Mouse (Mus musculus): ENCODE data around the gene Sec16a. TPM values are rescaled to one million over a fixed set of nuclear protein-coding genes. Genes with fewer than 3 reads are reported as not detected.

Sec16a gene
- polyA plus RNA-seq, 1 experiment from 2014 or later, result 26.0 TPM

DNA sequence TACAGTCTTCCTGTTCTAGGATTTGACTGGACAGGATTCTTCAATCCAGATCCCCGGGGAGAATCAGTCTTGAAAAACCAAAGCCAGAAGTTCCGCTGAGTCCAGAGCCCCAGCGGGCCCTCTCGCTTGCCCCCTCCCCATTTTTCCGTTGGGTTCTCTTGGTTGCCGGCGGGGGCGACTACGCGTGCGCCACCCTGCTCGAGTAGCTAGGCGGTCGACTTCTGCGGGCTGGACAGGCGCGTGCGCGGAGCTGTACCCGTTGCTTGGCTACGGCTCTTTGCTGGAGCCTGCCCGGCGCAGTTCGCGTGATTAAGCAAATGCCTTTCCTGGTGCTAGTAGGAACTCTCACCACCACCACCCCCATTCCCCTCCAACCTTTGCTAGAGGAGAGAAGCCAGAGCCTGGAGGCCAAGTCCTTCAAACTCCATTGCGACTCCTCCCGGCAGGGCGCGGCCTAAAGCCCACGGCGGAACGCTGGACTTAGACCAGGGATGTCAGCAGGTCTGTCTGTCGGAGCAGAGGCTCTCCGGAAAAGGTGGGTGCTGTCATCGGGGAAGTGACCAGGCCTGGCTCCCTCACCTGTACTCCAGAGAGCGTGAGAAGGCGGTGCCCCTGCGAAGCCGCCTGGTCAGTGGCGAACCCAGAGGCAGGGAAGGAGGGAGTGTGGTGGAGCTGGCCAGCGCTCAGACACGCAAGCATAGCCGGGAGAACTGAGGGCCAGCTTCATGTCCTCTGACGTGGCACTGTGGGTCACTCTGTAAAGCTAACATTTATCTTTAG, 840 bp upstream of the Sec16a start:
- Histone ChIP-seq H3K4me2 (replicated peaks) (peak overlapping the region; percentile 93), H3K36me3 (peaks cover 10% of the 10 kb centered on the region), H3K9ac (peak overlapping the region; percentile 72), H3K4me3 (peak overlapping the region; percentile 82), H3K4me1 (peaks cover 35% of the 10 kb centered on the region), H3K27ac (peak overlapping the region; percentile 57), H3K9me3 (no peaks in the 10 kb centered on the region), H3K27me3 (replicated peaks) (no peaks in the 10 kb centered on the region)
- peak; percentile 91 for ATAC-seq (ENCODE audit: low FRiP score, low read depth)
- under 1% methylated on average over 44 of the region's 44 CpGs for WGBS

GRCm38 (mm10) chr2:26444368-26444767, 648 bp downstream of the Sec16a start:
- Histone ChIP-seq H3K4me3 (peak overlapping the region; percentile 82), H3K9ac (peak overlapping the region; percentile 83), H3K4me1 (peaks cover 30% of the 10 kb centered on the region), H3K27me3 (replicated peaks) (no peaks in the 10 kb centered on the region), H3K36me3 (peaks cover 25% of the 10 kb centered on the region), H3K27ac (0 out of 2 replicates have a peak overlapping the region, but pooled peaks have one; percentile 86), H3K9me3 (no peaks in the 10 kb centered on the region), H3K4me2 (replicated peaks) (peak overlapping the region; percentile 62)
- no peak for ATAC-seq (ENCODE audit: low FRiP score, low read depth)
- WGBS, result 5% methylated on average over 15 of the region's 15 CpGs

GRCm38 (mm10) chr2:26443876-26444275, 1.1 kb downstream of the Sec16a start:
- Histone ChIP-seq H3K36me3 (peaks cover 30% of the 10 kb centered on the region), H3K4me2 (replicated peaks) (peak overlapping the region; percentile 62), H3K27me3 (replicated peaks) (no peaks in the 10 kb centered on the region), H3K4me1 (peaks cover 30% of the 10 kb centered on the region), H3K9me3 (no peaks in the 10 kb centered on the region), H3K9ac (peak overlapping the region; percentile 83), H3K27ac (no peak overlapping the region), H3K4me3 (peak overlapping the region; percentile 82)
- no peak for ATAC-seq (ENCODE audit: low FRiP score, low read depth)
- 65% methylated on average over 3 of the region's 3 CpGs for WGBS

GRCm38 (mm10) chr2:26442843-26443242, 2.2 kb downstream of the Sec16a start:
- 74% methylated on average over 1 of the region's 1 CpGs for WGBS
- H3K9ac ChIP-seq, result no peak overlapping the region

DNA sequence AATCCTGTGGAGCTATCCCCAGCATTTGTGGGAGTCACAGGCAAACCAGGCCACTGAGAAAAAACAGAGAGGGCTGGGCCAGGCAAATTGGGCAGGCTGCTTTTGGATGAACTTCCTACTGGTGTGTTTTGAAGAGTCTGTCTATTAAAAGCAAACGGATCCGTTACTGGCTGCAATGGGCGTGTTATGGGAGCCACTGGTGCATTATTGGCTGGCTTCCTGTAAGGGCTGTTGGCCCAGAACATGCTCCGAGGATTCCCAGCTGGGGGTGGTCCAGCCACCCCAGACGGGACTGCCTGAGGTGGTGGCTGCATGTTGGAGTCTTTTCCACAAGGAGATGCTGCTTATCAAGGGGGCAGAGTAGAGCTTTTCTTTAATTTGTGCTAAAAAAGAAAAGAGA, 3.3 kb downstream of the Sec16a start:
- ATAC-seq (ENCODE audit: low FRiP score, low read depth), result no peak
- WGBS, result 84% methylated on average over 5 of the region's 5 CpGs

More at GRCm38 (mm10) chr2:26442843-26443242, 2.2 kb downstream of the Sec16a start:
- Histone ChIP-seq H3K9me3 (no peaks in the 10 kb centered on the region), H3K4me2 (replicated peaks) (0 out of 2 replicates have a peak overlapping the region, but pooled peaks have one; percentile 62), H3K27me3 (replicated peaks) (no peaks in the 10 kb centered on the region), H3K4me3 (no peak overlapping the region), H3K27ac (no peak overlapping the region), H3K36me3 (peaks cover 41% of the 10 kb centered on the region), H3K4me1 (peaks cover 36% of the 10 kb centered on the region)
- no peak for ATAC-seq (ENCODE audit: low FRiP score, low read depth)

DNA sequence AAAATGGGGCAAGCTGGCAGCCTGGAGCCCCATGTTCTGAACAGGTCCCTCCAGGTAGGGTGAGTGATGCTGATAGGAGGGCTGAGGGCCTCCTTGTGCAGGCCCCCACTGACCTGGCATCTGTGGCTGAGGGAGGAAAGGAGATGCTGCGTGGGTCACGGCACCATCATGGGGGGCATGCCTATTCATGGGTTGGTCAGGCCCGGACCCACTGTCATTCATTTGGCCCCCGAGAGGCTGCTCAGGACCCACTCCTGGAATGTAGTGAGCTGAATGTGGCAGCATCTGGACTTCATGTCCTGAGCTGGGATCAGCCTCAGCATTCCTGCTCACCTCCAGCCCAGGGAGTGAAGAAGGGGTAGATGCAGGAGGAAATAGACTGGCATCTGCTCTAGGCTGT, 3.8 kb downstream of the Sec16a start:
- no peak overlapping the region for H3K27ac ChIP-seq
- no peak overlapping the region for H3K4me3 ChIP-seq
- H3K9me3 ChIP-seq, result no peaks in the 10 kb centered on the region
- H3K27me3 ChIP-seq (replicated peaks), result no peaks in the 10 kb centered on the region
- WGBS, result 97% methylated on average over 4 of the region's 4 CpGs
- H3K4me2 ChIP-seq (replicated peaks), result no peak overlapping the region
- no peak overlapping the region for H3K9ac ChIP-seq
- H3K4me1 ChIP-seq, result peaks cover 22% of the 10 kb centered on the region
- no peak for ATAC-seq (ENCODE audit: low FRiP score, low read depth)
- H3K36me3 ChIP-seq, result peaks cover 49% of the 10 kb centered on the region

More for the DNA sequence above, 3.3 kb downstream of the Sec16a start:
- peaks cover 26% of the 10 kb centered on the region for H3K4me1 ChIP-seq
- H3K4me2 ChIP-seq (replicated peaks), result no peak overlapping the region
- no peak overlapping the region for H3K4me3 ChIP-seq
- no peaks in the 10 kb centered on the region for H3K27me3 ChIP-seq (replicated peaks)
- H3K36me3 ChIP-seq, result peaks cover 49% of the 10 kb centered on the region
- H3K9ac ChIP-seq, result no peak overlapping the region
- no peaks in the 10 kb centered on the region for H3K9me3 ChIP-seq
- no peak overlapping the region for H3K27ac ChIP-seq

GRCm38 (mm10) chr2:26439671-26440070, 5.3 kb downstream of the Sec16a start:
- 94% methylated on average over 6 of the region's 6 CpGs for WGBS
- Histone ChIP-seq H3K9ac (no peak overlapping the region), H3K9me3 (no peaks in the 10 kb centered on the region), H3K4me3 (no peak overlapping the region), H3K4me1 (peaks cover 18% of the 10 kb centered on the region), H3K27ac (no peak overlapping the region), H3K4me2 (replicated peaks) (no peak overlapping the region), H3K27me3 (replicated peaks) (no peaks in the 10 kb centered on the region), H3K36me3 (peaks cover 64% of the 10 kb centered on the region)
- ATAC-seq (ENCODE audit: low FRiP score, low read depth), result no peak

DNA sequence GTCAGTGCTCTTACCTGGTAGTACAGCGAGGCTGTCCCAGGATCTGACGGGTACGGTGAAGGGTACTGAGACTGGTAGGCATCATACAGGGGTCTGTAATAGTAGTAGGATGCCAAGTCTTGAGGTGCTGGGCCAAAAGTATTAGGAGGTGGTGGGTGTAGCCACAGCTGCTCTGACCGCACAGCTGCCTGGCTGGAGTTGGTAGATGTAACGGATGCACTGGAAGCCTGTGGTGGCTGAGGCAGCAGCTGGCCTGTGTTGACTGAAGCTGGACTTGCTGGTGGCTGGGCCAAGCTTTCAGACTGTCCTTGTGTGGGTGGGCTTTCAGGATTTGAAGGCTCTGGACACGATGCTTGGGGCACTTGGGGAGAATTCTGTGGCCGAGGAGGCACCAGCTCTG, 6.6 kb downstream of the Sec16a start:
- Histone ChIP-seq H3K36me3 (peaks cover 74% of the 10 kb centered on the region), H3K9ac (no peak overlapping the region), H3K9me3 (no peaks in the 10 kb centered on the region), H3K4me3 (no peak overlapping the region), H3K4me2 (replicated peaks) (no peak overlapping the region), H3K4me1 (peaks cover 11% of the 10 kb centered on the region), H3K27me3 (replicated peaks) (no peaks in the 10 kb centered on the region), H3K27ac (no peak overlapping the region)
- 92% methylated on average over 7 of the region's 7 CpGs for WGBS
- no peak for ATAC-seq (ENCODE audit: low FRiP score, low read depth)

GRCm38 (mm10) chr2:26437221-26437620, 7.8 kb downstream of the Sec16a start:
- no peak for ATAC-seq (ENCODE audit: low FRiP score, low read depth)
- H3K4me3 ChIP-seq, result no peak overlapping the region
- 0 out of 2 replicates have a peak overlapping the region, but pooled peaks have one; percentile 29 for H3K9ac ChIP-seq
- no peaks in the 10 kb centered on the region for H3K27me3 ChIP-seq (replicated peaks)
- H3K4me2 ChIP-seq (replicated peaks), result no peak overlapping the region
- no peak overlapping the region for H3K27ac ChIP-seq
- peaks cover 86% of the 10 kb centered on the region for H3K36me3 ChIP-seq
- WGBS, result 84% methylated on average over 4 of the region's 4 CpGs
- H3K4me1 ChIP-seq, result 0 out of 2 replicates have a peak, but pooled peaks cover 9% of the 10 kb centered on the region
- H3K9me3 ChIP-seq, result no peaks in the 10 kb centered on the region

DNA sequence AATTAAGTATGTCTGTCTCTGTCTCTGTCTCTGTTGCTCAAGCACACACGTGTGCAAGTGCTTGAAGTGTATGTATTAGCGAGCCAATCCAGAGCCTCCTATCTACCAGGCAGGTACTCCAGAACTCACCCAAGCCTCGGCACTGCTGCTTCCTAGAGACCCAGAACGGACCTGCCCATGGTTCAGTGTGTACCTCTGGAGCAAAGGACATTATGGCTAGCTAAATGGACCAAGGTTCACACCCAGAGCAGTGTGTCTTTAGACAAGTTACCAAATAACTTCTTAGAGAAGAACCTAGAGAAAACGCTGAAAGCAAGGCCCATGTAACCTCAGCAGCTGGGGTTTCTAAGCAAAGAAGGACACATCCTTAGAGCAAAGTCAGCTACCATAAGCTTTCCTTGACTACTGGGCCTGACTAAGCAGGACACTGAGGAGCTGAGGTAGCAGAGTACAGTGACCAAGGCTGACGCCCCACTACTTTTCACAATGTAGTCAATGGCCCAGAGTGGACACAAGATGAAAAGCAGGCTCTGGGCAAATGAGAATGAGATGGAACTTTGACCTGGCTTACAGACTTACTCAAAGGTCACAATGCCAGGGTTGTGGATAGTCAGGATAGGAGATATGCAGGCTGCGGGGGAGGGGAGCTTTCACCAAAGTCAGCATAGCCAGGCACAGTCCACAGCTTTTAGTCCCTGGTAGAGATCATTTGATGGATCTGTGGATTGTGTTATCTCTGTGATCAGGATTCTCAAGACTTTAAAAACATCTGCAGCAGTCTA, 10.0 kb downstream of the Sec16a start:
- H3K9ac ChIP-seq, result no peak overlapping the region
- H3K4me1 ChIP-seq, result 0 out of 2 replicates have a peak, but pooled peaks cover 9% of the 10 kb centered on the region
- WGBS, result 93% methylated on average over 7 of the region's 7 CpGs
- H3K9me3 ChIP-seq, result no peaks in the 10 kb centered on the region
- H3K4me3 ChIP-seq, result no peak overlapping the region
- no peaks in the 10 kb centered on the region for H3K27me3 ChIP-seq (replicated peaks)
- no peak overlapping the region for H3K4me2 ChIP-seq (replicated peaks)
- peaks cover 85% of the 10 kb centered on the region for H3K36me3 ChIP-seq
- ATAC-seq (ENCODE audit: low FRiP score, low read depth), result no peak
- H3K27ac ChIP-seq, result no peak overlapping the region

DNA sequence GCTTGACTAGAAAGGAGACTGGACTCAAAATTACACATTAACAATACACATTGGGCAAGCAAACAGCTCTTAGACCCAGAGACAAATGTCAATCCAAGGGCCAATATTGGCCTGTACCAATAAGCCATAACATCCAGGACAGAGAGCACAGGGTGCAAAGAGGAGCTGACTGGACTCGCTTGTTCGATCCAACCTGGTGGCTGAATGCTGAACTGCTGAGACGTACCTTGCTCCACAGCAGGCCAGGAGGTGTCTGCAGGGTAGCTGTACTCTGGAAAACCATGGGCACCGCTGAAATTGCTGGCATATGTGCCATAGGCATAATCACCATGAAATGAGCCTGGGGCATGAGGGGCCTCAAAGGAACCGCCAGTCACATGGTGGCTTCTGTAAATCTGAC, 15.2 kb downstream of the Sec16a start:
- no peak overlapping the region for H3K27ac ChIP-seq
- no peaks in the 10 kb centered on the region for H3K9me3 ChIP-seq
- H3K36me3 ChIP-seq, result peaks cover 93% of the 10 kb centered on the region
- H3K4me1 ChIP-seq, result 0 out of 2 replicates have a peak, but pooled peaks cover 3% of the 10 kb centered on the region
- H3K9ac ChIP-seq, result 0 out of 2 replicates have a peak overlapping the region, but pooled peaks have one; percentile 10
- no peak overlapping the region for H3K4me3 ChIP-seq
- no peak overlapping the region for H3K4me2 ChIP-seq (replicated peaks)
- no peak for ATAC-seq (ENCODE audit: low FRiP score, low read depth)
- H3K27me3 ChIP-seq (replicated peaks), result no peaks in the 10 kb centered on the region
- WGBS, result 88% methylated on average over 5 of the region's 5 CpGs

DNA sequence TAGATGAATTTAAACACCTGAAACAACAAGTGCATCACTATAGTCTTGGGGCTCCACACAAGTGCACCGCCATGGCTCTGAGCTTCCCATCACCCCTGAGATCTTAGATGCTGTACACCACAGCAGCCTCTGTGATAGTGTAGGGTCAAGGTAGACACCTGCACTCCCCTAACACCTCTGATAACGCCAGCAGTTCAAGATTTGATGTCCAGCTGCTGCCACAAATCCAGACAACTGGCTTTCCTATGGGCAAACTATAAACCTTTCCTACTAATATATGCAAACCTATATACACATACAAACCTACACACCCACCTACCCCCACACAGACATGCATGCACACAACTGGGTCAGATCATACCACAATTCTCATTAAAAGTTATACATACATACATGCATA, 20.5 kb downstream of the Sec16a start:
- Histone ChIP-seq H3K9ac (no peak overlapping the region), H3K36me3 (peaks cover 96% of the 10 kb centered on the region), H3K9me3 (no peaks in the 10 kb centered on the region), H3K4me2 (replicated peaks) (no peak overlapping the region), H3K4me1 (no peaks in the 10 kb centered on the region), H3K27ac (no peak overlapping the region), H3K27me3 (replicated peaks) (no peaks in the 10 kb centered on the region), H3K4me3 (no peak overlapping the region)
- WGBS, result 92% methylated on average over 2 of the region's 2 CpGs
- ATAC-seq (ENCODE audit: low FRiP score, low read depth), result no peak
